Mouse (Mus musculus) spleen, adult 2 months (tissue): ENCODE measurements at regions not wholly inside any gene's neighbourhood (a gene's known extent, or its start where the extent isn't known, plus 50 kb on each side); places are given as distances from the start of the nearest gene placed in this dataset.

Experiments
- CTCF ChIP-seq: fragments of 200-500 bp; IDR thresholded peaks from 2 replicates; pipeline ENCODE4 v1.5.1; 2011; ENCODE audit warnings: mild to moderate bottlenecking, inconsistent platforms; ENCODE audit not compliant: insufficient read depth, insufficient read length, insufficient replicate concordance; ENCODE audit errors: extremely low read depth
- POLR2A ChIP-seq: fragments of 200-500 bp; IDR thresholded peaks from 2 replicates; pipeline ENCODE4 v1.6.1; 2011; ENCODE audit warnings: low read depth, low read length, inconsistent platforms

DNA sequence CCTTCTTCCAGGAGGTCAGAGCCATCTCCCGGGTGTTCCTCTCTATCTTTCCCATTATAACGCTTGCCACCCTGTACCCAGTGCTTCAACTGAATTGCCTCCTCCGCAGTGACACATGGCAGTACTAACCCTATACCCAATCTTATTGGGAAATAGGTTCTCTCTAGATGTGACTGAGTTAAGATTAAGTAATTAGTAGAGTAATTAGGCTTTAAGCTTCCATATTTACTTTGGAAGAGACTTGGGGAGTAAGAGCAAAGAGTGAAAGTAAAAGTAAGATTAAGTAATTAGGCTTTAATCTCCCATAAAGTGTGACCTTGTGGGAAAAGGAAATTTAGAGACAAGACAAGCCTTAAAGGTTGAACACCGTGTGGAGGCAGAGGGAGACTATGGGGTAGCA lies 148.7 kb upstream of the Prok2 start:
- TF ChIP-seq CTCF: no peak
- TF ChIP-seq POLR2A: no peak
